Mouse (Mus musculus): ENCODE measurements around the gene Jup.
A peak's percentile ranks its signal among the peaks of the same experiment; 100 is the strongest.
"Not testable (repeated sequence)": the region's sequence is repeated elsewhere in the genome, so short reads cannot be mapped to it uniquely, and the experiment has no call there.

Jup gene

DNA sequence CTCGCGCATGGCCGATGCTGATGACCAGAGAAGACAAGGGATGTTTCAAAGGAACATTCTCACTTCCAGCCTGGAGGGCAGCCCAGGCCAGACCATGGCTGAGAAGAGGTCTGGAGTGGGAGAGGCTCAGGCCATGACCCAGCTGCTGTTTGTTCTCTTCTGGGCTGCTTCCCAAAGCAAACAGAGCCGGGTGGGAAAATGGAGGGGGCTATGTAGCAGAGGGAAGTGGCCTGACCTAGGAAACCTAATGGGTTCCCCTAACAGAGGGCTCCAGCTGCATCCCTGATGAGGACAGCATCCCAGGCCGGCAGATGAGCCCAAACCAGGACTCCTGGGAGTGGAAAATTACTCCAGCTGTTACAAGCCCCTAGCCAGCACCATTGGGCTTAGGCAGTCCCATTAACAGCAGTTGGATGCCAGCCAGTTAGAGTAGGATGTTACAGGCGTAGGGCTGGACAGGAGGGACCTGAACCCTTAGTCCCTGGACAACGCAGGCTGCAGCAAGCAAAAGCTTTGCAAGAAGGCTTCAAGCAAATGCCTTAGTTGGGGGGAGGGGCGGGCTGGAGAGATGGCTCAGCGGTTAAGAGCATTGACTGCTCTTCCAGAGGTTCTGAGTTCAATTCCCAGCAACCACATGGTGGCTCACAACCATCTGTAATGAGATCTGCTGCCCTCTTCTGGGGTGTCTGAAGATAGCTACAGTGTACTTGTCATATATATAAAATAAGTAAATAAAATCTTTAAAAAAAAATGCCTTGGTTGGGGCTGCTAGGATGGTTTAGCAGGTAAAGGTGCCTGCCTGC, 6.3 kb downstream of the Jup start:
- no peak for DNase-seq (ENCODE audit: low spot score in 2 of 2)

DNA sequence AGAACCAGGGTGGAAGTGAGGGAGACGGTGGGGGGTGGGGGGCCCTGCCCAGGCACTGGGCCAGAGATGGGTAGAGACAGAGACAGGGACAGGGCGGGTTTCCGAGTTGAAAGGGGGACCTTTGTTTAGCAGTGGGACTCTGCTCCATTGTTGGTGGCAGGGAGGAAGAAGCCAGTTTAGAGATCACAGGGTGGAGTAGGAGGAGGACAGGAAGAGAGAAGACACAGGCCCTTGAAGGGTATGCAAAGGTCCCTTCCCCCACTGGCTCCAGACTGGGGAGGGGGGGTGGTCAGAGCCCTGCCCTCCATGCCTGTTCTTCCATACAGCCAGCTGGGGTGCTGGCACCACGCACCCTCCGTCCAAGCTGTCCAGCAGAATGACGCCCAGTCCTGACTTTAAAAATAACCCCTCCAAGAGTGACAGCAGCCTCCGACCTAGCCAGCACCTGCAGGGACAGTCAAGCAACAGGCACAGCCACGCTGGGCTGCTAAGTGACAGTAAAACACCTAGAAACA, 7.6 kb downstream of the Jup start:
- no peak for DNase-seq (ENCODE audit: low spot score in 2 of 2)

DNA sequence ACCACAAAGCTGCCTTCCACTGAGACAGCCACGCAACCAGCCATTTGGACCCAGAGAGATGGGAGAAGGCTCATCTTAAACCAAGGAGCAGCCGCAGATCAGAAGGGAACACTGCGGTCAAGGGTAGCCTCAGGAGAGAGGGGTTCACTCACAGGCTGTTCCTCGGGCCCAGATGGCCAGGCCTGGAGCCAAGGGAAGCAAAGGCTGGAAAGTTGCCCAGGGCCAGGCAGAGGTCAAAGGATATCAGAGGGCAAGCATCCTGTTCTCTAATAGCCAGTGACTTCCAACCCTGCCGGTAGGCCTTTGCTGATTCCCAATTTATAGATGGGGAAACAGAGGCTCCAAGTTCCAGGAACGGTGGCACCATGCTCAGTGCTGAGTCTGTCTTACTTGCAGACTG, 9.0 kb downstream of the Jup start:
- no peak for DNase-seq (ENCODE audit: low spot score in 2 of 2)

DNA sequence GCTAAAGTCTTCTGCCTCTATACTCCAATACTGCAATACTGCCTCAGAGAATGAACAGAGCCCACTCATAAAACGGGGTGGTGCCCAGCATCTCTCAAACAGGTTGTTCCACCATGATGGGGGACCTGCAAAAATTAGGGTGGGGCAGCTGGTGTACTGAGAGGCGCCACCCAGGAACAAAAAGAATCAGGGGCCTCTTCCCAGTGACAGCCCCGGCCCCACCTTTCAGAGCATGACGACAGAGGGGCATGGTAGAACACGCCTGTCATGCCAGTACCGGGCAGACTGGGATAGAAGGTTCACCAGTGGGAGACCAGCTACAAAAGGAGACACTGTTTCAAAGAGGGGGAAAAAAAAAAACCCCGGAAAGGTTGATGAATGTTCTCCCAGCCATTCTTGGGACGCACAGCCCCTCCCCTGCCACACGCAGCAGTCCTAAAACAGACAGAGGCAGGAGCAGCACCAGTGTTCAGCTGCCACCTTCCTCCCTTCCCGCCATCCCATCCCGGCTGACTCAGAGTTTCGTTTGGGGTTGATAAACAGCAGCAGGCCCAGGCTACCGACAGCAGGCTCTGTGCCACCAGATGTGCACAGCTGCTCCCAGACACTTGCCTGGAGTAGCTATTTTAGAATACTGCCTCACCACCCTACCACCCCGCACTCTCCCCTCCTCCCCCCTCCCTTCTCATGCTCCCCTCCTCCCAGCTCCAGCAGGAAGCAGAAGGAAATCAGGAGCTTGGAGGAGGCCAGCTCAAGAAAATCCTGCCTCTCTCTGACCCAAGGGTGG, 9.8 kb downstream of the Jup start:
- peak; percentile 38 to 69 for DNase-seq (ENCODE audit: low spot score in 2 of 2)

DNA sequence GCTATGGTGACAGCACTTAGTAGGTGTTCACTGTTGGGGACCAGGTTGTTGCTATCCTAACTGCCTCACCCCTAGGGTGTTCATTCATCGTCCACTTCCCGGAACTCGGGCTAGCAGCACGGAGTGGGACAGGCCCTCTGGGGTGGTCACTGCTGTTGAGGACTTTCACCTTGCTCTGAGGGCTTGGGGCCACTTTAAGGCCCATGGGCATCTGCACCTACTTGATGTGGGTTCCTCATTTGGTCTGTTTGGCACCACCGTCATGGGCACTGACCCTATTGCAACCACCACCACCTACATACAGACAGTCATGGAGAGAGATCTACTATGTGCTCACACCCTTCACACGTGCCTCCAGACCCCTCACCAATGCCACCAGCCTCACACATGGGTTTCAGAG, 10.5 kb downstream of the Jup start:
- DNase-seq (ENCODE audit: low spot score in 2 of 2) = no peak

DNA sequence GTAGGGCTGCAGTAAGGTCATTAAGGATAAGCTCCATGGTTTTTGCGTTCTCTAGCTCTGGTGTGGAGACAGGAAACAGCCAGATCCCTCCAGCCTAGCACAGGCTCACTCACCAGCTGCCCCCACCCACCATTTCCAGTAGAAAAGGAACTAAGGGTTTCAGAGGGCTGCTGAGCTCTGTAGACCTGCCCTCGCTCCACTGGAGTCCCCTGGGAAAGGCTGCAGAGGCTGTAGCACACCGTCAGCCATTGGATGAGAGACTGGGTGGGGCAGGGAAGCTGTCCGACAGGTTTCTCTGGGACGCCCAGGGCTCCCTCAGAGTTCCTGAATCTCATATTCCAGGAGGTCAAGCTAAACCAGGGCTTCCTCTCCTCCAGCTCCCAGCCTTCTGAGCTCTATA, 11.0 kb downstream of the Jup start:
- no peak for DNase-seq (ENCODE audit: low spot score in 2 of 2)

DNA sequence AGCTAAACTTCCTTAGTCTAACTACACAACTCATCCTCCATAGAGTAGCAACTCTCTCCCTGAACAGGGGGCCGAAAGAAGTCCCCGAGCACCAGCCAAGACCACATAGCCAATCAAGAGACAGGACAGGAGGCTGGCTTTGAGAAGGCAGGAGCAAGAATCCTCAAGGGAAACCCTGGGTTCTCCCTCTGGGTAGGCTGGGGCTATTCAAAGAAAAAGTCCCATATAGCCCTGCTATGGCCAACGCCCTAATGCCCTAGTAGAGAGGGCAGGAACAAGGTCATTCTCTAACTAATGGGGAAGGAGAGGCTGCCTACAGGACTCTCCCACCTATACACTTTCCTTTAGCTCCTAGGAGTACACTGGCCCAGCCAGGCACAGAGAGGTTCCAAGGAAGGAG, 12.5 kb downstream of the Jup start:
- no peak for DNase-seq (ENCODE audit: low spot score in 2 of 2)

DNA sequence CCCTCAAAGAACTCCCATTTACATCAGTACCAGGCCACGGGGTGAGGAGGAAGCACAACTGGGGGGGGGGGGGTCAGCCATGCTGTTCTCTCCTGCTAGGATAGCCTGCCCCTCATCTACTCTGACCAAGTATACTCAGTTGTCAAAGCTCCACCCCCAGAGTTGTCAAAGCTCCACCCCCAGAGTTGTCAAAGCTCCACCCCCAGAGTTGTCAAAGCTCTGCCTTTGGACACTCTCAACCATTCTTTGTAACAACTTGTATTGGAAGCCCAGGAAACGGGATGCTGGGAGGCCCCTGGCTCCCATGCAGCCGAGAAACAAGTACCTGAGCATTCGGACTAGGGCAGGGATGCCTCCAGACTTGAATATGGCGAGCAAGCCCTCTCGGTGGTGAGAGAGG, 14.9 kb downstream of the Jup start:
- no peak for DNase-seq (ENCODE audit: low spot score in 2 of 2)

DNA sequence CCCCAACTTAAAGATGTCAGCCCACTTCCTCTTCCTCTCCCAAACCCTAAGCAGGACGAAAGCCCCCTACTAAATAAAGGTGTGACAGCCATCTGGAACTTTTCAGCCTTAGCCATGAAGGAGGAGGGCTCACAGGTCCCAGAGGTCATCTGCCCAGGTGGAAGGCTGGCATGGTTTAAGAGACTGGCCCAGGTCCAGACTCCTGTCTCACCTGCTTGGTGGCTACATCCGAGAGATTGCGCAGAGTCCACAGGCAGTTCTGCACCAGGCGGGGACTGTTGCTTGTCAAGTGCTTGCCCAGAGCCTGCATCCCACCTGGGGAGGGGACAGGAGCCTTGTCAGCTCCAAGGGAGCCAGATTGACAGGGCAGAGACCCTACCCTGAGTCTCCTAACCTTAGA, 18.3 kb downstream of the Jup start:
- DNase-seq (ENCODE audit: low spot score in 2 of 2) = no peak

DNA sequence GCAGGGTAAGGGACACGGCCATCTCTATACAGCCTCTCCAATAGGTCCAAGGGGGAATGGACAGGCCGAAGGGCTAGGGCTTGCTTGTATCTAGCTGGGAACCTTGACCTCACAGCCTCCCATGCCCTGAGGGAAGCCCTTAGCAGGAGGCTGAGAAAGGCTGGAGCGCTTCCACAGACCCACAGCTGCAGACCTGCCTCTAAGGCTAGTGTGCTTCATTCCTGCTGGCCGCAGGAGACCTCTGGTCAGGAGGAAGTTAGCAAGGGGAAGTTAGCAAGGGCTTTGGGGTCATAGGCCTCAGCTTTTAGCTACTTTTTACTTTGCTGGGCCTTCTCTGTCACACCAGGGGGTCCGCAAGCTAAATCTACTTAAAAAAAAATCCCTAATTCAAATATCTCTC, 19.1 kb downstream of the Jup start:
- no peak for DNase-seq (ENCODE audit: low spot score in 2 of 2)

DNA sequence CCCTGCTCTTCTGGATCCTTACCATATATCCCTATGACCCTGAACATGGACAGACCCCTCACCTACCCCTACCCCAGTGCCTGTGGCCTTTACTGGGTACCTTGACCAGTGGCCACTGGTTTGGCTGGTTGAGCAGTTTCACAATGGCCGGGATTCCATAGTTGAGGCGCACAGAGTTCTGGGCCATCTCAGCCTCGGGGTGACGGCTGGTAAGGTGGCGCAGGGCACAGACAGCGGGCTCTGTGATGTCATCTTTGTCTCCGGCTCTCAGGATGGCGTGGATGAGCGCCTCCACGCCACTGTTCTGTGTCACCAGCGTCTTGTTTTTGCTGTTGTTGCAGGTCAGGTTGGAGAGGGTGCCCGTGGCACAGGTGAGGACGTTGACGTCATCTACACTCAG, 19.6 kb downstream of the Jup start:
- no peak for DNase-seq (ENCODE audit: low spot score in 2 of 2)

DNA sequence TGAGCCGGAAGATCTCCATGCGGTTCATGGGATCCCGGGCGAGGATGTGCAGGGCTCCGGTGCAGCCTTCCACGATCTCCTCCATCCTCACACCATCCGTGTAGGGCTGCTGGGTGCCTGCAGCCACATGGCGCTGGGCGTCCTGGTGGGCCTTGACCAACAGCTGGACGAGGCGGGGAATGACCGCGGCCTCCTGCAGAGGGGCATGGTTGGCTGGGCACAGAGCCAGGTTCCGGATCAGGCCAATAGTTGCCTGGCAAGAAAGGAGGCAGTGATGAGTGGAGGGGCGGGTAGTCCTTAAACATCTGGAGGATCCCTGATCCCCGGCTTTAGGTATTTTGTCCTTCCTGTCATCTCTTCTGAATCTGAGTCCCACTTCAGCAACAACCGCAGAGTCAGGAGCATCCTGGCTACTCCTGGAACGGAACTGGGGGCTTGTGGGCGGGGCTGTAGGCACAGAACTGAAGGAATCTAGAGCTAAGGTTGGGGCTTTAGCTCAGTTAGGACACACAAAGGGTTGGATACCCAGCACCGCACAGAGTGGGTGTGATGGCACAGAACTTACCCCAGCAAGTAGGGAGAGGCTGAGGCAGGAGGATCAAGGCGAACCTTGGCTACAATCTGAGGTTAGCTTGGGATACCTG, 20.7 kb downstream of the Jup start:
- no peak for DNase-seq (ENCODE audit: low spot score in 2 of 2)

DNA sequence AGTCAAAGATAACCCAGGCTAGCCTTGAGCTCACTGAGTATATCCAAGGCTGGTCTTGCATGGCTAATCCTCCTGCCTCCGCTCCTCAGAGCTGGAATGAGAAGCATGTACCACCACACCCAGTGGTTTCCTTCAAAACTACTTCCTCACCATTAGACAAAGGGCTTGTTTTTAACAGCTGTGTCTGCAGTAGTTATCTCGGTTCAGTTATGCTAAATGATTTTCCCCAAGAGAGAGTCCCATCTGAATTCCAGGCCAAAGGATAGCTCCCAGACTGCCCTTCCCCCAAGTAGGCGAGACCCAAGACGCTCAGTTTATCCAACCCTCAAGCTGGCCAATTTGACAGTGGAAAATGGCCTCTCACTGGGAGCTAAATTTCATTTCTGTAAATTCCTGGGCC, 21.6 kb downstream of the Jup start:
- DNase-seq (ENCODE audit: low spot score in 2 of 2) = no peak

DNA sequence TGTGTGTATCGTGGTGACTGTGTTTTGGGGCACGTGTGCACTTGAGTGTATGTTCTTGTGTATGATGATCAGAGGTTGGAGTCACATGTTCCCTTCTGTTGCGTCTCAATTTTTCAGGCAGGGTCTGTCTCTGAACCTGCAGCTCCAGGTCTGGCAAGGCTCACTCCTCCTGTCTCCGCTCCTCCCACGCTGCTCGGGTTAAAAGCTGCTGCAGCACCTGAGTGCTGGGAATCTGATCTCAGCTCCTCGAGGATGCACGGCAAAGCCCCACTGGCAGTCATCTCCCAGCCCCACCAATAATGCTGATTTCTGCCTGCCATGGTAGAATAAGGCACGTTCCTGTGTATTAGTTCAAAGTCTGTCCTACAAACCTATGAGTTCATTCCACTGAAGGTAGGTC, 22.4 kb downstream of the Jup start:
- no peak for DNase-seq (ENCODE audit: low spot score in 2 of 2)

DNA sequence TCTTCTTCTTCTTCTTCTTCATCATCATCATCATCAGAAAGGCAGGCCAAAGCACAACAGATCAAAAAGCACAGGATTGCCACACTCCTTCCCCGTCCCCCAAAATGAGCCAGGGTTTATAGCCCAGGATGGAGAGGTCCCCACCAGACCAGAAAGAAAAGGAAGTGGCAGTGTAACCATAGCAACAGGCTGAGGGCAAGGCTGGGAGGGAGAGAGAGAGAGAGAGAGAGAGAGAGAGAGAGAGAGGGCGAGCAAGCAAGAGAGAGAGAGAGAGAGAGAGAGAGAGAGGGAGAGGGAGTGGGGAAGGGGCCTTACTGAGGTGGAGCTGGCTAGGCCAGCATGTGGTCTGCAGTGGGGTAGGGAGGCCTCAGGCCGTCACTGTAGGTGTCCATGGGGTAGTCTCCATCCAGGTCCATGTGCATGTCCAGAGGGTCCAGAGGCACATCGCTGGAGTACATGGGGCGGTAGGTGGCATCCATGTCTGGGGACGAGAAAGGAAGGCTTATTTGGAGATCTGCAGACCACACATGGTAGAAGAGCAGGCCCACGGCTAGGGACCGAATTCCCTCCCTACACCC, 25.5 kb downstream of the Jup start:
- no peak for DNase-seq (ENCODE audit: low spot score in 2 of 2)

DNA sequence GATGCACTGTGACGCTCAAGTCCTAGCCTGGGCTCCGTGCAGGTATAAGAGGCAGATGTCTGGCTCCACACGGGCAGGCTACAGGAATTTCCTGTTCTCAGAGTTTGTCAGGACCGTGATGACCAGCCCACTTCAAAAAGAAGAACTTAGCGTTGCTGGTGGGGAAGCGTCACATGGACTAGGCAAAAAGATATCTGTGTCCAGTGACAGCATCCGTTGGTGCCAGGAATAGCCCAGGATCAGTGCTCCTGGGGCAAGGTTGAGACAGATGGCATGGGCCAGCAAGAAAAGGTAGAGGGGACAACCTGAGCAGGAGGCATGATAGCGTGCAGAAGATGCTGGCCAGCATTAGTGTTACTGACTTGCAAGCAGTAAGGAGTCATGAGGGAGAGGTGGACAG, 27.7 kb downstream of the Jup start:
- no peak for DNase-seq (ENCODE audit: low spot score in 2 of 2)

DNA sequence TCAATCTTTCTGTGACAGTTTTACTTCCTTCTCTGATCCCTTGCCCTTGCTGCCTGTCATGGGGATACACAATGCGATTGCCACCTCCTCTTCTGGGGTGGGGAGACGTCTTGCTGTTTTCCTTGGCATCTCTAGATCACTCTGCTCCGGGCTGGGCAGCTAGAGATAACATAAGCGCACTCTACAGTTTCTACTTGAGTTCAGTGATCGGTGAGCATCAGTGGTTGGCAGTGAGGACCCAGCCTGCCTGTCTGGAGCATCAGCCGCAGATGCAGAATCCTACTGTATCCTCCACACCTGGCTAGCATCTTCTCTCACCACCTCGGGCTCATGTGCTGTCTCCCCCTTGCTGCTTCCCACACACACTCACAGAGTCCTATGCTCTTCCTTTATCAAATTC, 28.4 kb downstream of the Jup start:
- no peak for DNase-seq (ENCODE audit: low spot score in 2 of 2)

DNA sequence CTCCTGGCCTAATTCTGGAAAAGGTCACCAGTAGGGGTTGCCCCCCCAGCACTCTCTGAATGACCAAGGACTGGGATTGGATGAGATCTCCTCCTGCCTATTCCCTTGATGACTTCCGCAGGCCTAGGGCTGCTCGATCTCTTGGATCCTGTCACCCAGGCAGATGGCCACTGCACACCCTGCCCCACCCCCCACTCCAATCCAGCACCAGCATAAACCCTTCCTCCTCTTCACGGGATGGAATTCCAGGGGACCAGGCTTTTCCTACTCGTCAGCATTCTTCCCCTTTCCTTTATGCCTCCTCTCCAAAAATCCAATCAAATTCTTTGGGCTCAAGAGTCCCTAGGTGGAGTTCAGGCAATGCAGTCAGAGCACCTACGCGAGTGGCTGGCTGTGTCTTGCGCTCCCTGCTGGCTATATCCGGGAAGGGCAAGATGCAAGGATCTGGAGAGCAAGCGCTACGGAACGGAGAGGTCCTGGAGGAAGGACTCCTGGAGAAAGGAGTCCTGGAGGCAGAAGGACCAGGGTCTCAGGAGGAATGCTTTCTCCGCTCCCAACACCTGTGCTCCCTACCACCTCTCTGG, 34.5 kb downstream of the Jup start:
- peak in 1 of 2 experiments; percentile 64 for DNase-seq (ENCODE audit: low spot score in 2 of 2)

DNA sequence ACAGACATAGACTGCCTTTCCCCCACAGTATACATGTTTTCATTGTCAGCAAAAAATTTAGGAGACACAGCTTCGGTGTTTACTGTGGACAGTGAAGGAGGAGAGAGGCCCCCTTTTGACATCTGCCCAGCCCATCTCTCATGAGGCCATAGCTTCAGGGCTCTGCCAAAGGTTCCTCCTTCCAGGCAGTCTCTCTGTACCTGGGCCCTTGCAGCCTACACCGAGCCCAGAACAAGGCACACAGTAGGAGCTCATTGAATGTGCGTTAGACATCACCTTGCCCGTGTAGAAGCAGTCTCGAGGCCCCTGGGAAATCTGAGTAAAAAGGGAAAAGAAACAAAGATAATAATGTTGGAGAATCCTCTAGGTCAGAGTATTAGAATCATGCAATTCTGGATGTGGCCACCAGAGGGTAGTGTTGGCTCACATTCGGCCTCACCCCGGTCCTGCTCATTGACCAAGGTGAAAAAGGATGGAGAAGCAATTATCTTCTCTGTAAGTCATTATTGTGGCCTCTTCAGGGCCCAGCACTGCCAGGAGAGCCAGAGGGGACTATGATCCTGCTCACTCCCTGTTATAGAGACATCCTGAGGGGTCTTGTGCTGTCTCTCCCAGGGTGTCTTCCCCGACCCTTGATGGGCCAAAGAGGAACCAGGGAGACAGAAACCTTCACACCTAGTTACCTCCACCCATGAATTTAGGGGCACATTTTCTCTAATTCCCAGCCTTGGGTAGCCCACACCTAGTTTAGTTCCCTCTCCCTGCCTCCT, 35.2 kb downstream of the Jup start:
- peak in 1 of 2 experiments; percentile 82 for DNase-seq (ENCODE audit: low spot score in 2 of 2)

DNA sequence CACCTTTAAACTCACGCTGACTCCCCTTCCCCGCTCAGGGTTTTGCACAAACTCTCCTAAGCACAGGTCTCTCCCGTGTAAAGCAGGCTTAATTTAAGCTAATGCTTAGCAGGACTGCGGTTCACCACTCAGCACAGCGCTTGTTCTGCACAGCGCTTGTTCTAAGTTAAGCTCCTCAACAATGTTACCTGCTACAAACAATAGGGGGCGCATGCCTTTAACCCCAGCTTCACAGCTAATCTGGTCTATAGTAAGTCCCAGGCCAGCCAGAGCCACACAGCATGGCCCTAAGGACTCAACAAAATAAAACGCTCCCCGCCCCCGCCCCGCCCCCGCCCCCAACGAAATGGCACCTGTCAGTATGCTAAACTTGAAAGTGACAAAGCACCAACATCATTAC, 36.5 kb downstream of the Jup start:
- DNase-seq (ENCODE audit: low spot score in 2 of 2) = not testable (repeated sequence)

DNA sequence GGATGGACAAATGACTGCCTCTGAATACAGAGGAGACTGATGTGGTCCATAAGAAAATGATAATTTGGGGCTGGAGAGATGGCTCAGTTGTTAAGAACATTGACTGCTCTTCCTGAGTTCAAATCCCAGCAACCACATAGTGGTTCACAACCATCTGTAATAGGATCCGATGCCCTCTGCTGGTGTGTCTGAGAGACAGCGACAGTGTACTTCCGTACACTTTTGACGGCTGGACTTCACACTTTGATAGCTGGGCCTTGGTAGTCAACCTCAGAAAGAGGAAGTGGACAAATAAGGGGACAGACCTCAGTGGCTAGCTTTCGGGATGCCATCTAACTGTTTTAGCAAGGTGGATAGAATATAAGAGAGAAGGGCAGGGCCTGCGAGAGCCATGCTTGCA, 37.4 kb downstream of the Jup start:
- DNase-seq (ENCODE audit: low spot score in 2 of 2) = no peak
